Mouse (Mus musculus): ENCODE data around the gene Trappc3.

Gene Trappc3

DNA sequence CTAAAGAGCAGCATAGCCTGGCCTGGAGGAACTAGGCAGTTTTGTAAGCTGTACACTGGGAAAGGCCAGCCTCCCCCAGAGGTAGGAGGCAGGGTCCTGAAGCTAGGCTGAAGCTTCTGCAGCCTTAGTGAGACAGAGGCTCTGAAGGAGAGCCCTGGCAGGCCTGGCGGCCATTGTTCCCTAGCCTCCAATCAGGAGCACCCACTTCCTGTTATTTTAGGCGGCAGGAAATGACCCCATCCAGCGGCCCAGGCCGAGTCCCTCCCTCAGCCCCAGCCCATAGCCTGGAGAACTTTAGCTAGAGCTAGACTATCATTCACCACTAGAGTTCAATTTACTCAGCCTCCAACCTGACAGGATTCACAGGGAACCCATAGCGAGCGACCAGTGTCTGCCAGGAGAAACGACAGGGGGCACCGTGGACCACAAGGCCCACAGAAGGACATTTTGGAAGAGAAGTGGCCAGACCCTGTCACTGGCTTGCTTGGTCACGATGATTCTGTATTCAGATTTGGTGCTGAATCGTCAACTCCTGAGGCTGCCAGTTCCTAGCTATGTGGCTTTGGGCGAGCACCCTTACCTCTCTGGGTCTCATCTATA, 10.4 kb upstream of the Trappc3 start:
- no peak for DNase-seq (ENCODE audit: low read depth, low spot score)

DNA sequence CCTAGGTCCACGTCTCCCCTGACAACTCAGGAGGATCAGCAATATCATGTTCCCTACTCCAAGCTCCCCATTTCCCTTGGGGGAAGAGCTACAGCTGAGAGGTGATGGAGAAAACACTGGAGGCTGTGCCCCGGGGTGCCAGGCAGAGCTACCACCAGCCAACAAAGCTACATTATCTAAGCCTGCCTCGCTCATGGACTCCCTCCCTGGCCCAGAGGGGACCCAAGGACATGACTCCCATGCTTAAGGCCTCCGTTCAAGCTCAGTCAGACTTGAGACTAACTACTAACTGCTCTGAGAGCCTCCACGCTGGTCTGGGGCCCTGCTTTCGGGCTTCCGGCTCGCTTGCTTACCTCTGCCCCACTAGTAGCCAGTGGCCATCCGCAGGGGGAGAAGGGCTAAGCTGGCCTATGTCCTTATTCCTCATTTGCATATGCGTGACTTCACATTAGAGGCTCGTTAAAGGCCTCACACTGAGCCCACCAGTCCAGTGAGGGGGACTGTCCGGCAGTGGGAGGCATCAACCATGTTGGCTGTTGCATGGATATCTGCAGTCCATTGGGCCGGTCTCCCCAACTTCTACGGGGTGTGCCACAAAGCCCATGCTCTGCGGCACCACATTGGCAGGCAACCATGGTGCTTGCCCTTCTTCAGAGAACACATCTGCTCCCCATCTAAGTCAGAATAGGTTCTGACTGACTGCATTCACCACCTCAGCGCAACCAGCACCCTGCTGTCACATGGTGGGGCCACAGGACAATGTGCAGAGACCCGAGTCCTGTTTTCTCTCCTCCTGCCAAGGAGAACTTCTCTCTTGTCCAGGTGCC, 9.5 kb upstream of the Trappc3 start:
- no peak for DNase-seq (ENCODE audit: low read depth, low spot score)

DNA sequence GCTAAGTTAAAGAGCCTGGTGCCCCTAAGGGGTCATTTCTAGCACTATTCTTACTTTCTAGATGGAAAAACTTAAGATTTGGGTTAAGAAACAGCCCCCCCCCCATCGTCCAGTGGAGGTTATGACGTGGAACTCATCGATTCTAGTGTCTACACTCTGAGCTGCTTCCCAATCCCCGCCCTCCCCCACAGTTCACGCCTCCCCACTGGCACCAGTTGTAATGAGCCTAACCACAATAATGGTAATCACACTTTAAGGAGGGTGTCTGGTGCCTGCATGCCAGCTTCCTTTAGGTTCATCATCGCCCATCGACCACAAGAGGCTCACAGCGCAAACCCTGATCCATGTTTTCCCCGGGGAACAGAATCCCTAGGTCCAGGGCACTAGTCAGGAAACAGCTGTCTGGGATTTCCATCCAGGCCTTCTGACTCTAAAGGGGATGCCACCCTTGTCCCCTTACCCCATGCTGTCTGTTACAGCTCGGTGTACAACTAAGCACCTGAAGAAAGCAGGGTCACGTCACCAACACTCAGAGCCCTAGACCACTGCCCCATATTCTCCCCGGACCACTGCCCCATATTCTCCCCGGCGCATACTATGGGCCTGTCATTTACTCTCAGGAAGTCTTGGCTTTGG, 8.4 kb upstream of the Trappc3 start:
- DNase-seq (ENCODE audit: low read depth, low spot score), result no peak

DNA sequence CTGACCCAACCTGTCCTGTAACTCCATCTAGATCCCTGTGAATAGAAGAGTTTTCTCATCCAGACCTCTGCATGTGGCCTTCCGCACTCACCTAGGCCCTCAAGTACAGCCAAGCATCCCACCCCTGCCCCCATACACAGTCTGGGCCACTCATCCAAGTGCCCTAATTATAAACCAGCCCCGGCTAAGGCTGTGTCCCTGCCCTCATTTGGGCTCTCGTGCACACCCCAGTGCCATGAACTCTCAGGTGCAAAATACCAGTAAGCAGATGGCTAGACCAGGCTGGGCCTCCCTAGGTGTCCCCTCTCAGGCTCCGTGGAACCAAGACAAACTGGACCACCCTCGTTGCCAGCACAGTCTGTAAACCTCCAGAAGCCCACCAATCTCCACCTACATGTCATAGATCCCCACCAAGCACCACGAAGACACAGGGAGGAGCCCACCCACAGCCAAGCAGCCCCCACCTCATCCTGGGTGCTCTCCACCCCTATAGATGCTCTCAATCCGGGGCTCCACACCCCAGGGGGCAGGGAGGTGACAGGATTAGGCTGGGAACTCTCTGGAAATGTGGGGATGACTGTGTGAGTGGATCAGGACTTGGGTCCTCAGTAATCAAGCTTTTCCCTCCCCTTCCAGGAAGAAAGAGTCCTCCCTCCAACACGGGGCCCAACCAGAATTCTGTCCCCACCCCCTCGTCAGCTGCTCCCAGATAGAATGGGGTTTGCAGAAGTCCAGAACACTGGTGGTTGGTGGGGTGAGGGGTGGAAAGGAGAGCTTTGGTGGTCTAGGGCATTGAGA, 7.6 kb upstream of the Trappc3 start:
- no peak for DNase-seq (ENCODE audit: low read depth, low spot score)

DNA sequence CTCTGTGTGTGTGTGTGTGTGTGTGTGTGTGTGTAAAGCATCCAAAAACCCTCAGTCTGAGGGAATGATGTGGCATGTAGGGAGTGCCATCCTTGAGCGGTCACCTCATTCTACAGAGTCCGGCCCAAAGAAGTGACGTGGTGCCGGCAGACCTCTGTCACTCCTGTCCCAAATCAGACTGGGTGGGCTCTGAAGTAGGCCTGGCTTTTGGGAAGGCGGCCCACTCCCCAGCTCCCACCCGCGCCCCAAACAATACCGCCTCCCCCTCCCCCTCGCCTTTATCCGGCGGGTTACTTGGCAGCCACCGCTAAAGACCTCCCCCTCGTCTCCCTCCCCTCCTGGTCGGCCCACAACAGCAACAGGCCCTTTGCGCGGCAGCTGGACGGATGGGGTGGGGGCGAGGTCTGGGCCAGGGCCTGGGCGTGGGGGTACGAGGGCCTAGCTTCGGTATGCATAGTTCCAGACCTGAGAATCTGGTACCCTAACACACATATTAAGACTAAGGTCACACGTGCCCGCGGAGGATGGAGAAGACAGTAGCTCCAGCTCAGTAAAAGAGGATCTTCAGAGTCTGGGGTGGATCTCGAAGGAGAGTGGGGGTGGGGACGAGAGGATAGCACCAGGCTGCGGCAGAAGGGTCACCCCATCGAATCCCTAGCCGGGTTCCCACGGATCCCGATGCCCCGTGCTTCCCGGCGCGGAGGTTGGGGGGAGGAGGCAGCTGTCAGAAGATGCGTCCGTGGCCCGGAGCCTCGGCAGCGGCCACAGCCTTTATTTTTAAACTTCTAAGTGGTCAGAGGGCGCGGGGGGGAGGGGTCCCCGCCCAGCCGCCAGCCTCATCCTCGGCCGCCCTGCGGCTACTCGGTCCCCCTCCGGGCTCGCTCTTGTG, 6.8 kb upstream of the Trappc3 start:
- no peak for DNase-seq (ENCODE audit: low read depth, low spot score)

DNA sequence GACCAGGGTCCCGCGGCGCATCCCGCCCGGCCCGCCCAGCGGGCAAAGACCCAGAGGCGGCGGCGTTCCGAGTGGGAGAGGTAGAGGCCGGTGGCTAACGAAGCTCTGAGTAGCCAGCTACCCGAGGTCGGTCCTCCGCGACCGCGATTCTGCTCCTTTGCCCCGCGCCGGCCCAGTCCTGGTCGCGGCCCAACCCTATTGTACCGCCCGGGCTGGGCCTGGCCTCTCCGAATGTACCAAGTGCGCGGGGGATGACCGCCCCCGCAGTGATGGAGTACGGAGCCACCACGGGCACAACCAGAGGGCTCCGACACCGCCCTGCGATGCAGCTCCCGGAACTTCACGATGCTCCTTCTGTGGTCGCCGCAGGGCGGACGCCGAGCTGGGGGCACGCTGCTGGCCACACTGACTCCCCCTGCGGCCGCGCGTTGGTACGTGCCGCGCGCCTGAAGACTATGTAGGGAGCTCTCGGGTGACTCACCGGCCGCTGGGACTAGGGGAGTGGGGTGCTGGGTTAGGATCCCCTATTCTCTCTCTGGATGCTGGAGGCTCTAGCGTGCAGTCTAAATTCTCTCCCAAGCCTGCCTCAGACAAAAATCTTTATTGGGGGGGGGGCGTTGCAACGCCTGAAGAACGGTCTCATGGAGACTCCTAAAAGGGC, 5.9 kb upstream of the Trappc3 start, which contains the start of gene Map7d1:
Map7d1 (minus strand) TSS at position 213 of the 661 bp plus-strand sequence.
- peak; percentile 73 for DNase-seq (ENCODE audit: low read depth, low spot score)

DNA sequence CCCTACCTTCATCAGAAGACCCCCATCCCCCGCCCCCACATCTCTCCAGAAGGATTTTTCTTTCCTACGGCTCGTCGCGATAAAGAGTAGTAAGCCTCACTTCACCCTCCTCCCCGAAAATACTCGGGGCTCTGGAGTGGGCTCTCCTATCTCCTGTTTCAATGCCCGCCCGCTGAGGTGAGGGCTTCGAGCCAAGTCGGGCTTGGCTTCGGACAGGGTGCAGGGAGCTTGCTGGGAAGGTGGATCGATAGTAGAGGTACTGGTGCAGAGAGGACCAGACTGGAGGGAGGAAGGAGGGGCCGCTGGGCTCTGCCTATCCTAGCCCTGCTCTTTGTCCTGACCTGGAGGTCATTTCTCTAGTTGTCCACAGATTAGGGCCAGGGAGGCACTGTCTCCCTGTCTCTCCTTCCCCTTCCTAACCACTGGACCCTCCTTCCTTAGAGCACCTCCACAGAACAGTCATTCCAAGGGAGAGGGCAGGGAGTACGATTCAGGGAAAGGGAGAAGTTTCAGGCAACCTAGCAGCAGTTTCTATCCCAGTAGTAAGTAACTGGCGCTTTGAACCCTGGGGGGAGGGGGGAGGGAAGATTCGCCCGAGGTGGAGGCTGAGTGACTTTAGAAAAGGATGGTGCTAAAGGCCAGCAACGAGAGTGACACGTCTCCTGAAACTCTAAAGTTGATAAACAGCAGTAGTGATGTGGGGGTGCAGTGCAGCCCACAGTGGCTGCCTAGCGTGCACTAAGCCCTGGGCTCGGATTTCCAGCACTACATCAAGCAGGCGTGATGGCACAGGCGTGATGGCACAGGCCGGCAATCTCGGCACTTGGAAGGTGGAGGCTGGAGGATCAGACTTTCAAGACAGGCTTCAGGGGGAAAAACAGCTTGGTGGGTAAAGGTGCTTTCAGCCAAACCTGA, 4.9 kb upstream of the Trappc3 start:
- no peak for DNase-seq (ENCODE audit: low read depth, low spot score)

DNA sequence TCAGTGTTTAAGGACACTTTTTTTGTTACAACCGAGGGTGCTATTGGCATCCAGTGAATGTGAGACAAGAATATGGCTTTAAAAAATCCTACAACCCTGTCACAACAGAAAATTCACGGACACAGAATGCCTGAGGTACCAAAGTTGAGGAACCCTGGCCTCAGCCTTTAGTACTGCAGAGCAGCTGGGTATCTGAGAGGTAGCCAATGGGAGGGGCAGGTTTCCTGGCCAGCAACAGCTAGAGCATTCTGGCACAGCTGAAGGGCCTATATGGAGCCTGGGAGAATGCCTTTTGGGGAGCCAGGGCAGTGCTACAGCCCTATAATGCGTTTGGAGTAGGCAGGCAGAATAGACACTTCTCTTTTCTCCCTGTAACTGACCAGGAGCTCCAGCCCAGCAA, 3.1 kb upstream of the Trappc3 start:
- no peak for DNase-seq (ENCODE audit: low read depth, low spot score)

DNA sequence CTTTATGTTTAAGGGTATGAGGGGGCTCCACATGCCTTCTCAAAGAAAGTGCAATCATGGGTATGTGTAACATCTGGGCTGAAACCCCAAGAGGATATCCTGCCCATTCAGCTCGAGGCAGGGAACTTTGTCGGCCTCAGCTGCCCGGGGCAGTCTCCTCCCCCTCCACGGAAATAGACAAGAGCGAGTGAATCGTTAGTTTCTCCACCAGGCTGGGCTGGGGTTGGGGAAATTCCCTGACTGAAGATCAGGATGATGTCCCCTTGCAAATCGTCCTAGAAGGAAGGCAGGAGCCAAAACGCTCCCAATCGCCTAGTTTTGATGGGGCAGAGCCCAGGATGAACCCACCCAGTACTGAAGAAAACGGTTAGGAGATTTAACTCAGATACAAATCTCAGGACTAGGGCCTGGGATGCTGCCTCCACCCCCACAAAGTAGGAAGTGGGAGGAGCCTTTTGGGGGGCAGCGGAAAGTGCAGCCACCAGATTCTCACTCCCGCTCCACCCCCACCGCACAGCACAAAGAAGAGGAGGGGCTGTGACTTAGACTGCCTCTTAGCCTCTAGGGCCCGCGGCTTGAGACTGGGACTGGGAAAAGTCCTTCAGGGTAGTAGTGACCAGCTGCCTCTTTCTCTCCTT, 2.5 kb upstream of the Trappc3 start:
- DNase-seq (ENCODE audit: low read depth, low spot score), result no peak

DNA sequence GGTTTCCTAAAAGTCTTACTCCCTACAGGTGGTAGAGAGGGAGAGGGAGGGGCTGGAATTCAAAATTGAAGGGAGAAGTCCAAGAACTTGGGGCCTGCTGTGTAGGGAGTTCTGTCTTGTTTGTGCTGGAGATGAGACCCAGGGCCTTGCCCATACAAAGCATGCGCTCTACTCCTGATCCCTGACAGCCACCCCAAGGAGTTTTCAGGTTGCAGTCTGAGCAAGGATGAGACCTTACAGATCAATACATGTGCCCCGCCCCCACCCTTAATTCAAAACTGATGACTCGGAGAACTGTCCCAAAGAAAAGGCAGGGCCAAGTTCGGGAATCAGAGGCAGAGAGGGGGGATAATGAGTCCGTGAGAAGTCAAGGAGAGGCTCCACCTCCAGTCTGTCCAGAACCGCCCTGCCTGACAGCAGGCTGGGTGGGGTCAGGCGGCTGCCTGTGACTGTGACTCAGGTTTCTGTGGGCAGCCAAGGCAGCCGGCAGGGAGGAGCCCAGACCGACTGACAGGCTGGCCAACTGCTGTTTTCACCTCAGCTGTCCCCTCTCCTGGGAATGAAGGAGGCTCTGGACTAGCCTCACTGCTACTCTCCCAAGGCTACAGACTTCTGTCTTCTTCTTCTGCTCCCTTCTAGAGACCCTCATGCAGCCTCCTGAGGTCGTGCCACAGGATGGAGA, 1.5 kb upstream of the Trappc3 start:
- no peak for DNase-seq (ENCODE audit: low read depth, low spot score)

DNA sequence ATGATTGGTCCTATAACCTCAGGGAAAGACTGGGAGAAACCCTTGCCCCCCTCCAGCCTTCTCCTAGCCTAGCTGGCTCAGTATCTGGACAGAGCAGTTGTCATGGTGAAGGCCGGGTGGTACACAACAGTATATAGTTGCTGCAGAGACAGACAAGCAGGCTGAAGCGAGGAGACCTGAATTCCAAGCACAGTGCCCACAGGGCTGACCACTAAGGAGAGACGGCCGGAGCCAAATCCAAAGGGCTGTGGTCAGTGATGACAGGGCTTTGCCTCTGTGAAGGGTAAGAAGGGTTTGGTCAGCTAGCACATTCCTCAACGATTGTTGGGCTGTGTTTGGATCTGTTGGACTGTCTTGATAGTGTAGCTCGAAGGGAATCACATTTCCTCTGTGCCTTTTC, 859 bp upstream of the Trappc3 start:
- DNase-seq (ENCODE audit: low read depth, low spot score), result no peak

DNA sequence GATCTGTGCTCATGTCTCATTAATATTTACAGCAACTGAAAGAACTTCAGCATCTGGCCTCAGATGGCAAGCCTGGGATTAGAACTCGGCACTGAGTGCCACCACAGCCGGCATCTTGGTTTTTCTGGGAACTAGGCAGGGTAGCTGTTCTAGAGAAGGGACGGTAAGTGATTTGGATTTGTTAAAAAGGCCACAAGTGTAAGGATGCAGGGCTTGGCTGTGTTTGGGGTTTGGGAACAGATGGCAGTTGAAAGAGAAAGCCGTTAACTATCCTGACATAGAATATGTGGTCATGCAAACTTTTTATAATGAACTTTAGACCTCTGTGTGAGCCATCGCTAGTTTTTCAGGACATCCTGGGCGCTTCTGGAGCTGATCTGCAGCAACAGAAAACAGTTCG, 450 bp upstream of the Trappc3 start:
- no peak for DNase-seq (ENCODE audit: low read depth, low spot score)

DNA sequence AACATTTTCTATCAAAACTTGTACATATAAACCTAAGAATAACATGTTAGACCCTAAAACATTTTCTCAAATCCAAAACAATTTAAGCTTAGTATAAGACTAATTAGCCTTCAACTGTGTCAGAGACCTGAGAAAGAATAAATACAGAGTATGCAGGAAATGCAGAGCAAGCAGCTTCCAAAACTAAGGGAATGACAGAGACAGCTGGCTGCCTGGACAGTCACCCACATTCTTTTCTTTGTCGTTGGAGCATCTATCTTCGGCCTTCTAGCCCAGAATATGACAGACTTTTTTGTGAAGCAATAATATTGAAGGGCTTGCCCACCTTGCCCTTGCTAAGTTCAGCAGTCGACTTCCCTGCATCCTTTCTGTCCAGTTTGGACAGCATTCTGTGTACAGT, 7.2 kb downstream of the Trappc3 start:
- DNase-seq (ENCODE audit: low read depth, low spot score), result no peak

DNA sequence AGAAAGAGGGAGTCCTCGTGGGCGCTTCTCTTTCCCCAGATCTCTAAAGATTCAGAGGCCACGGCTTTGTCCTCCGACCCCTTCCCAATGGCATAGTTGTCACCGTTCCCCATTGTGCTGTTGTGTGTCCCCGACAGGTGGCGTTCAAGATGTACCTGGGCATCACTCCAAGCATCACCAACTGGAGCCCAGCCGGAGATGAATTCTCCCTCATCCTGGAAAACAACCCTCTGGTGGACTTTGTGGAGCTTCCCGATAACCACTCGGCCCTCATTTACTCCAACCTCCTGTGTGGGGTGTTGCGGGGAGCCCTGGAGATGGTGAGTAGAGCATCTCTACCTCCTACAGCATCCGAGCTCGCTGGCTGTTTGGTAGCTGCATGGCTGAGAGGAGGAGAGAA, 11.6 kb downstream of the Trappc3 start:
- DNase-seq (ENCODE audit: low read depth, low spot score), result no peak

DNA sequence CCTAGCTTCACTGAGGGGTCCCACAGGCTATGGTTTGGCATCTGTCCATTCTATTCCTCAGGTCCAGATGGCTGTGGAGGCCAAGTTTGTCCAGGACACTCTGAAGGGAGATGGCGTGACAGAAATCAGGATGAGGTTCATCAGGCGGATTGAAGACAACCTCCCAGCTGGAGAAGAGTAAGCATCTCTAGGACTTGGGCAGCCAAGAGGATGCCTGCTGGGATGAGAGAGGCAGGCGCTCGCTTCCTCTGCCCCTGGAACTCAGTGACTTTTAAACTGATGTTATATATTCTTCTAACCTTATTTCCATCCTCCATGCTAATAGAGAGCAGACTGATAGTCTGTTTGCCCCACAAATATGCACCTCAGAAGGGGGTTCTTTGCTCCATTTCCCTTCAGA, 13.0 kb downstream of the Trappc3 start:
- no peak for DNase-seq (ENCODE audit: low read depth, low spot score)

DNA sequence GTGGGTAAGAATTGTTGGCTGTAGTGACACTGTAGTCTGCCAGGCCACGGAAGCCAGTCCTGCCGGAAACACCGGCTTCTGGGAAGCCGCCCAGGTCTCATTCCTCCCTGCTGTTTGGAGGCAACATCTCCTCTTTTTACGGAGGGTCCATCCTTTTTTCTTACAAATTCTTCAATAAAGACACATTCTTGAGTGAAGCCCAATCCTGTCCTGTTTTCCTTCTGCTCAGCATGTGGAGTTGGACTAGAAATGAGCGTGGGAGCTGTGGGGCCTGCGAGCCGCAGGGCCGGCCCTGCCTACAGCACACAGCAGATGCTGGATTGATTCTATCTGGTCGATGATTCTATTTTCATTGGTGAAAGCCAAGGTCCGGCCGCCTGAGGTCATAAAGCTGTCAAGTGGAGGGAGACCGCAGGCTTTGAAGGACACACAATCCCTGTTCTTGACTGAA, 13.6 kb downstream of the Trappc3 start:
- DNase-seq (ENCODE audit: low read depth, low spot score), result no peak

DNA sequence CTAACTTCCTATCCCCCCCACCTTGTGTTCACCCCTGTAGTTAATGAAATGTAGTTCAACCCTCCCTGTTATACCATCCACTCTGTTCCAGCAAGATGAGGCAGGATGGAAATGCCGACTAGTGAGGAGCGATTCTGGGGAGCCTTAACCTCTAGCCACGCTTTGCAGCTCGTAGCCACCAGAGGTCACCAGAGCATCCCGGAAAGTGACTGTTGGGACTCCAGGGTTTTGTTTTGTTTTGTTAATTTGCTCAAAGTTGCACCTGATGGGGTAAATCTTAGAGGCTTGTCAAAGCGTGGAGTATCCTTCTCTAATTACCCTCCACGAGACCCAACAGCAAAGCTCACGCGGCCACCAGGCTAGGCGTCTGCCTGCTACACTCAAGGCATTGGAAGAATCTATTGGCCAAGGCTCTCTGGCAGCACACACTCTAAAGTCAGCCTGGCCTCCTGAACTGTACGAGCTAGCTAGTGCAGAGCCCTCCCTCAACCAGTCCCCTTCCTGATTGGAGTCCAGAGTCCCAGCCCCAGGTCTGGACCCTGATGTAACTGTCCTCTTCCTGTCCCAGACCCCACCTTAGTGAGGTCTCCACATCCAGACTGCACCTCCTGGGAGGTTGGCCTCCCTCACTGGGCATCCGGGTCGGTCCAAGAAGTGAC, 15.9 kb downstream of the Trappc3 start:
- no peak for DNase-seq (ENCODE audit: low read depth, low spot score)

DNA sequence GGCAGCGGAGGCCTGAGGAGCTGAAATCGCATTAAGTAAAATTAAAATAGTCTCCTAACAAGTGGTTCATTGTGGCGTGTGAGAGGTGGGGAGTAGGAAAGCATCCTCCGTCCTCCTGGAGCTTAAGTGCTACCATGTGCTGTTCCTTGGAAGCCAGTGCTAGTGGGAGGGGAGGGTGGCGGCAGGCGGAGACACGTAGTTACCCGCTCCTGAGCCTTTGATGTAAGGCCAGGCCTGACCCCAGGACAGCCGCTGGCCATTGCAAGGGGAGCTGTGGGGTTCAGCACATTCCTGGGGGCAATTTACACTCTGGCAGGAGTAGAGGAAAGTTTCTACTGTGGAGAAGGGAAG, 16.4 kb downstream of the Trappc3 start:
- no peak for DNase-seq (ENCODE audit: low read depth, low spot score)

All from retina, postnatal 7 days (tissue).